Mouse (Mus musculus) lung, adult 2 months (tissue): ENCODE data around the gene Cept1.

Experiments used
- CTCF ChIP-seq: fragments of 200-500 bp; IDR thresholded peaks from 2 replicates; pipeline ENCODE4 v1.5.1; 2011; ENCODE audit warnings: mild to moderate bottlenecking, low read length, control low read depth; ENCODE audit not compliant: insufficient read depth
- POLR2A ChIP-seq: fragments of 200-500 bp; IDR thresholded peaks from 2 replicates; pipeline ENCODE4 v1.6.1; 2011; ENCODE audit warnings: low read depth, mild to moderate bottlenecking, control low read depth, low read length, borderline replicate concordance; ENCODE audit errors: extremely low read depth

GRCm38 (mm10) chr3:106555743-106556250, 8.2 kb upstream of the Cept1 start:
- no peak for TF ChIP-seq POLR2A
- TF ChIP-seq CTCF, result no peak
